Mouse (Mus musculus) urinary bladder, adult 2 months (tissue): ENCODE measurements around the gene Gm28048. TPM values are rescaled to one million over a fixed set of nuclear protein-coding genes. Genes with fewer than 3 reads are reported as not detected.

ENCODE experiments used
- DNase-seq: peaks from one replicate; pipeline ENCODE4 v3.0.0; 2022; ENCODE audit warnings: low spot score
- polyA plus RNA-seq: library from polyadenylated mRNA; depleted of rRNA; stranded (reverse); fragments of >200 nt; gene quantifications from 2 replicates; pipeline ENCODE4 v1.2.3, GENCODE M21; 2012

Gm28048 gene
- polyA plus RNA-seq, 1 experiment, result 7.9 TPM

- DNase-seq, result no peak
These were observed 90.0 kb downstream of the Gm28048 start for GRCm38 (mm10) chr11:22891876-22892275.

- no peak for DNase-seq
These were observed 90.6 kb downstream of the Gm28048 start for GRCm38 (mm10) chr11:22891242-22891641.

- no peak for DNase-seq
These were observed 92.7 kb downstream of the Gm28048 start for GRCm38 (mm10) chr11:22889224-22889623.

- DNase-seq, result no peak
These were observed 94.9 kb downstream of the Gm28048 start for GRCm38 (mm10) chr11:22886991-22887390.

GRCm38 (mm10) chr11:22885350-22885749 is 96.5 kb downstream of the Gm28048 start:
- no peak for DNase-seq

GRCm38 (mm10) chr11:22883676-22884075 is 98.2 kb downstream of the Gm28048 start:
- no peak for DNase-seq

GRCm38 (mm10) chr11:22882926-22883325 is 99.0 kb downstream of the Gm28048 start:
- no peak for DNase-seq

GRCm38 (mm10) chr11:22880383-22881172 is 101.3 kb downstream of the Gm28048 start:
- DNase-seq, result no peak

- DNase-seq, result no peak
These were observed 102.2 kb downstream of the Gm28048 start for GRCm38 (mm10) chr11:22879645-22880044.

- DNase-seq, result no peak
These were observed 105.1 kb downstream of the Gm28048 start for GRCm38 (mm10) chr11:22876680-22877330.

- DNase-seq, result no peak
These were observed 106.6 kb downstream of the Gm28048 start for GRCm38 (mm10) chr11:22875279-22875678.

GRCm38 (mm10) chr11:22874747-22875146 is 107.1 kb downstream of the Gm28048 start:
- DNase-seq, result no peak

GRCm38 (mm10) chr11:22873383-22873782 is 108.5 kb downstream of the Gm28048 start:
- DNase-seq, result no peak

GRCm38 (mm10) chr11:22872307-22872680 is 109.6 kb downstream of the Gm28048 start:
- DNase-seq, result no peak

- DNase-seq, result no peak
These were observed 110.1 kb downstream of the Gm28048 start for GRCm38 (mm10) chr11:22871628-22872306.

GRCm38 (mm10) chr11:22868582-22868981 is 113.3 kb downstream of the Gm28048 start:
- no peak for DNase-seq

- DNase-seq, result no peak
These were observed 114.2 kb downstream of the Gm28048 start for GRCm38 (mm10) chr11:22867691-22868090.

- no peak for DNase-seq
These were observed 116.1 kb downstream of the Gm28048 start for GRCm38 (mm10) chr11:22865635-22866246.

- DNase-seq, result no peak
These were observed 117.4 kb downstream of the Gm28048 start for GRCm38 (mm10) chr11:22864305-22865060.

GRCm38 (mm10) chr11:22863581-22863980 is 118.3 kb downstream of the Gm28048 start:
- no peak for DNase-seq

- no peak for DNase-seq
These were observed 120.6 kb downstream of the Gm28048 start for GRCm38 (mm10) chr11:22861315-22861714.
